Mouse (Mus musculus) kidney, postnatal 4 days (tissue): ENCODE measurements around the gene Peli2.
A peak's percentile ranks its signal among the peaks of the same experiment; 100 is the strongest.

Experiments
- DNase-seq, 2 experiments: peaks; one replicate each; pipeline ENCODE4 v3.0.0; 2021; ENCODE audit warnings: mixed read lengths in 2 of 2

Gene Peli2

GRCm38 (mm10) chr14:48153865-48154511 lies 33.4 kb downstream of the Peli2 start:
- DNase-seq, result no peak

- no peak for DNase-seq
Measured at GRCm38 (mm10) chr14:48154641-48155040, 34.0 kb downstream of the Peli2 start.

GRCm38 (mm10) chr14:48155153-48155552 lies 34.5 kb downstream of the Peli2 start:
- DNase-seq, result no peak

GRCm38 (mm10) chr14:48157085-48157484 lies 36.5 kb downstream of the Peli2 start:
- DNase-seq, result no peak

GRCm38 (mm10) chr14:48157835-48158234 lies 37.2 kb downstream of the Peli2 start:
- no peak for DNase-seq

- no peak for DNase-seq
Measured at GRCm38 (mm10) chr14:48159401-48159800, 38.8 kb downstream of the Peli2 start.

- no peak for DNase-seq
Measured at GRCm38 (mm10) chr14:48162446-48162845, 41.8 kb downstream of the Peli2 start.

- no peak for DNase-seq
Measured at GRCm38 (mm10) chr14:48164917-48165316, 44.3 kb downstream of the Peli2 start.

- no peak for DNase-seq
Measured at GRCm38 (mm10) chr14:48166396-48166795, 45.8 kb downstream of the Peli2 start.

GRCm38 (mm10) chr14:48167020-48167419 lies 46.4 kb downstream of the Peli2 start:
- no peak for DNase-seq

- DNase-seq, result no peak
Measured at GRCm38 (mm10) chr14:48168116-48168515, 47.5 kb downstream of the Peli2 start.

- DNase-seq, result peak; percentile 80 to 82
Measured at GRCm38 (mm10) chr14:48169970-48170369, 49.3 kb downstream of the Peli2 start.

- no peak for DNase-seq
Measured at GRCm38 (mm10) chr14:48171268-48171667, 50.6 kb downstream of the Peli2 start.

- DNase-seq, result peak; percentile 42 to 52
Measured at GRCm38 (mm10) chr14:48172026-48172425, 51.4 kb downstream of the Peli2 start.

- DNase-seq, result no peak
Measured at GRCm38 (mm10) chr14:48172876-48173275, 52.3 kb downstream of the Peli2 start.

- DNase-seq, result no peak
Measured at GRCm38 (mm10) chr14:48173840-48174239, 53.2 kb downstream of the Peli2 start.

- DNase-seq, result no peak
Measured at GRCm38 (mm10) chr14:48174356-48174755, 53.7 kb downstream of the Peli2 start.

GRCm38 (mm10) chr14:48175115-48175514 lies 54.5 kb downstream of the Peli2 start:
- no peak for DNase-seq

GRCm38 (mm10) chr14:48178304-48178995 lies 57.8 kb downstream of the Peli2 start:
- DNase-seq, result no peak

GRCm38 (mm10) chr14:48179021-48179420 lies 58.4 kb downstream of the Peli2 start:
- DNase-seq, result no peak

- DNase-seq, result no peak
Measured at GRCm38 (mm10) chr14:48186302-48186701, 65.7 kb downstream of the Peli2 start.

- DNase-seq, result no peak
Measured at GRCm38 (mm10) chr14:48187100-48187499, 66.5 kb downstream of the Peli2 start.

GRCm38 (mm10) chr14:48189330-48189729 lies 68.7 kb downstream of the Peli2 start:
- no peak for DNase-seq

- DNase-seq, result no peak
Measured at GRCm38 (mm10) chr14:48190946-48191345, 70.3 kb downstream of the Peli2 start.

- DNase-seq, result no peak
Measured at GRCm38 (mm10) chr14:48191925-48192324, 71.3 kb downstream of the Peli2 start.
